Mouse (Mus musculus) ES-E14 (cell line): ENCODE data around the gene Cpe. TPM values are rescaled to one million over a fixed set of nuclear protein-coding genes. Genes with fewer than 3 reads are reported as not detected.

Experiments
- DNase-seq: peaks from one replicate; pipeline ENCODE4 v3.0.0-alpha.2; 2013; ENCODE audit warnings: low read depth, low spot score
- H3K27ac ChIP-seq: 2 replicates; pipeline ENCODE4 v1.5.1; 2012; ENCODE audit warnings: low read depth, mild to moderate bottlenecking, low read length, moderate library complexity, mixed read lengths; ENCODE audit not compliant: poor library complexity, insufficient read depth, severe bottlenecking
- H3K36me3 ChIP-seq: 2 replicates; pipeline ENCODE4 v1.6.1; 2012; ENCODE audit warnings: mild to moderate bottlenecking, low read length, moderate library complexity, mixed read lengths; ENCODE audit not compliant: control insufficient read depth, poor library complexity, insufficient read depth, severe bottlenecking
- H3K4me1 ChIP-seq, 2 experiments: fragments of 150-350 bp in 1 of 2; sonication (generic) in 1 of 2; 2 replicates each; pipeline ENCODE4 v1.6.1; 2012; ENCODE audit warnings: low read length in 2 of 2, mild to moderate bottlenecking in 1 of 2, mixed read lengths in 1 of 2; ENCODE audit not compliant: control insufficient read depth in 2 of 2, insufficient read depth in 2 of 2, poor library complexity in 1 of 2
- H3K4me3 ChIP-seq, 2 experiments: fragments of 150-350 bp in 1 of 2; sonication (generic) in 1 of 2; 2 replicates each; pipeline ENCODE4 v1.5.1; 2012; ENCODE audit warnings: low read length in 2 of 2, low read depth in 1 of 2, mild to moderate bottlenecking in 1 of 2, mixed read lengths in 1 of 2; ENCODE audit not compliant: insufficient read depth in 1 of 2, poor library complexity in 1 of 2, severe bottlenecking in 1 of 2
- H3K9ac ChIP-seq: 2 replicates; pipeline ENCODE4 v1.6.1; 2012; ENCODE audit warnings: low read depth, mild to moderate bottlenecking, low read length, mixed read lengths; ENCODE audit not compliant: poor library complexity, insufficient read depth, severe bottlenecking
- H3K9me3 ChIP-seq: fragments of 150-350 bp; sonication (generic); 2 replicates; pipeline ENCODE4 v1.6.1; 2012; ENCODE audit warnings: low read depth, mild to moderate bottlenecking, low read length; ENCODE audit not compliant: control insufficient read depth, insufficient read depth
- CHD2 ChIP-seq: IDR thresholded peaks from 2 replicates; pipeline ENCODE4 v1.6.1; 2014; ENCODE audit warnings: mild to moderate bottlenecking, low read depth, low read length, inconsistent platforms
- HCFC1 ChIP-seq: IDR thresholded peaks from 2 replicates; pipeline ENCODE4 v1.6.1; 2012; ENCODE audit warnings: low read length, inconsistent platforms, borderline replicate concordance; ENCODE audit not compliant: insufficient read depth
- MAFK ChIP-seq: IDR thresholded peaks from 2 replicates; pipeline ENCODE4 v1.6.1; 2014; ENCODE audit warnings: mild to moderate bottlenecking, low read depth, low read length, inconsistent platforms; ENCODE audit not compliant: insufficient read depth
- ZC3H11A ChIP-seq: IDR thresholded peaks from 2 replicates; pipeline ENCODE4 v1.6.1; 2012; ENCODE audit warnings: low read depth, mild to moderate bottlenecking, inconsistent platforms, low read length, borderline replicate concordance
- ZNF384 ChIP-seq: IDR thresholded peaks from 2 replicates; pipeline ENCODE4 v1.6.1; 2012; ENCODE audit warnings: low read depth, low read length, inconsistent platforms
- in situ Hi-C, 2 experiments: fragments of 600-800 bp; cut with MboI; formaldehyde crosslinking; loops; one replicate each; pipeline ENCODE4 v1.15.1; 2025; ENCODE audit warnings: low sequenced_read_pairs in 2 of 2, inconsistent platforms in 1 of 2; ENCODE audit not compliant: unreplicated experiment in 2 of 2
- total RNA-seq: library from RNA; depleted of rRNA; stranded (reverse); fragments of 300-350 nt; gene quantifications from 2 replicates; pipeline ENCODE4 v1.2.3, GENCODE M21; 2012

The Cpe gene
- total RNA-seq, 1 experiment, result 19.4 TPM

DNA sequence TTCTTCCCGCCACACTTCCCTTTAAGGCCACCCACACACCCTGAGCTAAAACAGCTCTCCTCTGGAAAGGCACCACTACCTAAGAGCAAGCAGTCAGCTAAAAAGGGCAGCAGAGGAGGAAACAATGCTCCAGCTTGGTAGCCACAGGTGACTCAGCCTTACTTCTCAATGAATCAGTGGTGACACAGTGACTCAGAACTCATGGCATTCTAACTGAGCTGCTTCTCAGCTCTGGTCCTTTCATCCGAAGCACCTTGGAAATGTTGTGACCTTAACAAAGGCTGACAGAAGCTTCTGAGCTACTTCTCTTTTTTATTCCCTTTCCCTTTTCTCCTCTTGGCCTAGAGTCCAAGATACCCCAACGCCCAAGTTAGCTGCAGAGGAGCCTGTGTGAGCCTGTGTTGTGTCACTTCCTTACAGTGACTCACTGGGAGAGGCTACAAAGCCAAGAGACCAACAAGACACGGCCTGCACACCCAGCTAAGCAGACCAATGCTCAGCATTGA lies 33.4 kb upstream of the Cpe start:
- in situ Hi-C loops, result no loop called here
- no peak for TF ChIP-seq MAFK
- TF ChIP-seq CHD2, result no peak
- Histone ChIP-seq H3K4me3 (no peak overlapping the region), H3K4me1 (peaks cover 0 to 4% of the 10 kb centered on the region in 2 experiments; a peak in 1 of 4 replicates), H3K9me3 (no peaks in the 10 kb centered on the region), H3K36me3 (peaks cover 41% of the 10 kb centered on the region), H3K27ac (no peak overlapping the region), H3K9ac (no peak overlapping the region)
- no peak for DNase-seq

DNA sequence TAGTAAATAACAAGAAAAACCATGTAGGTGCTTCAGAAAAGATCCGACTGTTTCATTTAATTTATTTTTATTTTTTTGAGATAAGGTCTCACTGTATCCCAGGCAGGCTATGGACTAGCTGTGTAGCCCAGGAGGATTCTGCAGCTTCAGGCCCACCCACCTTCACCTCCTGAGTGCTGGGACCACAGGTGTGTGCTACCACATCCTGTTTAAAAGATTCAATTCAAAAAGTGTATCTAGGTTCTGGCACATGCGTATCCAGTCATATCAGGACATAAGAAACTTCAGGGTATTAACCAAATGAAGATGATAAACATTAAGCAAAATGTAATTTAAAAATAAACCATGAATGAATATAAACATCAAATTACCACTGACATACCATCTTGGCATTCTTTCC lies 30.4 kb upstream of the Cpe start:
- Histone ChIP-seq H3K9me3 (no peaks in the 10 kb centered on the region), H3K27ac (no peak overlapping the region), H3K4me3 (no peak overlapping the region), H3K9ac (no peak overlapping the region), H3K36me3 (peaks cover 43% of the 10 kb centered on the region), H3K4me1 (peaks cover 0 to 4% of the 10 kb centered on the region in 2 experiments; a peak in 1 of 4 replicates)
- DNase-seq, result no peak
- TF ChIP-seq ZC3H11A, result no peak
- TF ChIP-seq HCFC1, result no peak
- no peak for TF ChIP-seq MAFK
- TF ChIP-seq ZNF384, result no peak
- TF ChIP-seq CHD2, result no peak
- in situ Hi-C loops, result no loop called here

DNA sequence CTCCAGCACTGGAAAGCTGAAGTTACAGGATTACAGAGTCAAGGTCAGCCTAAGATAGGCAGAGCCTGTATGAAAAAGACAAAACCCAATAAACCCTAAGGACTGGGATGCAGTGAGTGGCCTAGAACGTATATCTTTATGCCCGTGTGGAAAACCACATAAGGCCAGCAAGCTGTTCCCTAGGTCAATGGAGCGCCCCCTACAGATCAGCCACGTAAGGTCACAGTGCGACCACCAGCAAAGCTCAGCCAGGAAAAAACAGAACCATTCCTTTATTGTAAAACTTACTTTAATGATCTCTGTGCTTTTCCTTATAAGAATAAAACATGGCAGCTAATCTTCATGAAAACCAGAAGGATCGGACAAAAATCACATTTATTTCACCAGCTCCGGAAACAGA lies 25.0 kb upstream of the Cpe start:
- no peak overlapping the region for H3K9ac ChIP-seq
- H3K4me1 ChIP-seq, result 0 out of 4 replicates have a peak, but pooled peaks cover 0 to 2% of the 10 kb centered on the region in 2 experiments
- in situ Hi-C loops, result no loop called here
- peak; percentile 30 for DNase-seq
- no peak overlapping the region for H3K27ac ChIP-seq
- TF ChIP-seq ZNF384, result no peak
- TF ChIP-seq ZC3H11A, result 0 out of 2 replicates have a peak, but pooled peaks have one; percentile 9
- no peaks in the 10 kb centered on the region for H3K9me3 ChIP-seq
- H3K4me3 ChIP-seq, result no peak overlapping the region
- peaks cover 18% of the 10 kb centered on the region for H3K36me3 ChIP-seq

DNA sequence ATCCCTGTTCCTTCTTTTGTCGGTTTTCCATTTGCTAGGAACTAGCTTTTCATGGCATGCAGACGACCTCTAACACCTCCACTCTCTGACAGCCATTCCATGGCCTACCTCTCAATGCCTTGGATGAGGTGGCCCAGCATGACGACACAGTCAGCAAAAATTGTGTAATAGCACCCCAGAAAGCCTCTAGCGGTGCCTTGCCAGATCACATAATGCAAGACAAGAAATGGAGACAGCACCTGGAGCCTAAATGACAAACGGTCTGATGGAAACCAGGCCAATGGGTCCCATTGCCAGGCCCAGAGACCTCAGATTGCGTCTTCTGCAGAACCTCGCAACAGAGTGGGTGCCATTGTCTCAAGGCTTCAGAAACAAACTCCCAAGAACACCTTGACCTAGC lies 19.6 kb upstream of the Cpe start:
- no peaks in the 10 kb centered on the region for H3K9me3 ChIP-seq
- no peak overlapping the region for H3K4me3 ChIP-seq
- no peaks in the 10 kb centered on the region for H3K36me3 ChIP-seq
- H3K27ac ChIP-seq, result no peak overlapping the region; the same call in 1 of the 2 replicates
- TF ChIP-seq ZNF384 (no peak), MAFK (no peak), ZC3H11A (no peak), HCFC1 (no peak), CHD2 (no peak)
- DNase-seq, result no peak
- no peak overlapping the region for H3K9ac ChIP-seq
- in situ Hi-C loops, result no loop called here
- 0 out of 4 replicates have a peak, but pooled peaks cover 0 to 2% of the 10 kb centered on the region in 2 experiments for H3K4me1 ChIP-seq

DNA sequence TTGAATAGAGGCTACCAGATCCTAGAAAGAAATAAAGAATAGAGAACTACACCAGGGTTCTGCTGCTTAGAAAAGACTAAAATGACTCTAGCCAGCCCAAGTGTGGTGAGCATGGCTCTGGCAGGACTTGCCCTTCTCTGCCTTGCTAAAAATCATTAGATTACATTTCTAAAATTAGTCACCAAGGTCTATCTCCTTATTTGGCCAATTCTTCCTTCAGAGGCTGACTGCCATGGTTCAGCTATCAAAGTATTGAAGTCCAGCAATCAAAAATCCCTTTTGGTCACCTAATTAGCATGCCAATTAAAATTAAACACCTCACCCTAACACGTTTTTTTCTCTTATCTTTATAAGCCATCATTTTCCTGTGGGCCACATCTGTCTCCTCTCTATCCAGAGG lies 18.7 kb upstream of the Cpe start:
- no peak overlapping the region for H3K4me3 ChIP-seq
- H3K4me1 ChIP-seq, result 0 out of 4 replicates have a peak, but pooled peaks cover 0 to 2% of the 10 kb centered on the region in 2 experiments
- no peak for DNase-seq
- H3K9ac ChIP-seq, result no peak overlapping the region
- no peaks in the 10 kb centered on the region for H3K9me3 ChIP-seq
- H3K36me3 ChIP-seq, result no peaks in the 10 kb centered on the region
- TF ChIP-seq ZNF384 (no peak), CHD2 (no peak), MAFK (no peak)
- in situ Hi-C loops, result no loop called here
- no peak overlapping the region for H3K27ac ChIP-seq
